Mouse (Mus musculus): ENCODE results near the gene Chrng.

- TF ChIP-seq POLR2A (IDR thresholded peaks at IDR 0.05; ENCODE audit: control insufficient read depth, low read depth, low read length), result no peak
- no peak for TF ChIP-seq CTCF (IDR thresholded peaks at IDR 0.05; ENCODE audit: control insufficient read depth, insufficient read depth, insufficient replicate concordance, low read depth, low read length)
These were observed at the start of gene Chrng for GRCm38 (mm10) chr1:87204465-87204864.

Data from testis, adult 2 months (tissue).